Mouse (Mus musculus): ENCODE measurements around the gene Lpin1.

The Lpin1 gene

GRCm38 (mm10) chr12:16610936-16611335, at the start of gene Lpin1:
Gene Lpin1 (minus strand): TSS chr12:16610966.
- DNase-seq (ENCODE audit: low spot score in 2 of 2): no peak

- peak; percentile 26 to 29 for DNase-seq (ENCODE audit: low spot score in 2 of 2)
Observed at GRCm38 (mm10) chr12:16656906-16657875, 46.4 kb upstream of the Lpin1 start.

- no peak for DNase-seq (ENCODE audit: low spot score in 2 of 2)
Observed at GRCm38 (mm10) chr12:16655604-16656003, 44.8 kb upstream of the Lpin1 start.

- peak; percentile 62 to 78 for DNase-seq (ENCODE audit: low spot score in 2 of 2)
Observed at GRCm38 (mm10) chr12:16653332-16654093, 42.7 kb upstream of the Lpin1 start, which contains the start of gene Ntsr2. Gene Ntsr2 (plus strand): TSS chr12:16653382.

- no peak for DNase-seq (ENCODE audit: low spot score in 2 of 2)
Observed at GRCm38 (mm10) chr12:16649819-16650218, 39.1 kb upstream of the Lpin1 start.

GRCm38 (mm10) chr12:16648273-16648672, 37.5 kb upstream of the Lpin1 start:
- no peak for DNase-seq (ENCODE audit: low spot score in 2 of 2)

- no peak for DNase-seq (ENCODE audit: low spot score in 2 of 2)
Observed at GRCm38 (mm10) chr12:16646780-16647409, 36.1 kb upstream of the Lpin1 start.

- no peak for DNase-seq (ENCODE audit: low spot score in 2 of 2)
Observed at GRCm38 (mm10) chr12:16644698-16645097, 33.9 kb upstream of the Lpin1 start.

GRCm38 (mm10) chr12:16643508-16644345, 33.0 kb upstream of the Lpin1 start:
- peak; percentile 26 to 41 for DNase-seq (ENCODE audit: low spot score in 2 of 2)

- DNase-seq (ENCODE audit: low spot score in 2 of 2): no peak
Observed at GRCm38 (mm10) chr12:16642000-16642399, 31.2 kb upstream of the Lpin1 start.

- DNase-seq (ENCODE audit: low spot score in 2 of 2): no peak
Observed at GRCm38 (mm10) chr12:16640075-16640474, 29.3 kb upstream of the Lpin1 start.

GRCm38 (mm10) chr12:16639078-16639771, 28.5 kb upstream of the Lpin1 start:
- no peak for DNase-seq (ENCODE audit: low spot score in 2 of 2)

- DNase-seq (ENCODE audit: low spot score in 2 of 2): no peak
Observed at GRCm38 (mm10) chr12:16635816-16636215, 25.1 kb upstream of the Lpin1 start.

GRCm38 (mm10) chr12:16634075-16634813, 23.5 kb upstream of the Lpin1 start:
- peak; percentile 57 to 58 for DNase-seq (ENCODE audit: low spot score in 2 of 2)

GRCm38 (mm10) chr12:16633235-16633634, 22.5 kb upstream of the Lpin1 start:
- DNase-seq (ENCODE audit: low spot score in 2 of 2): no peak

- DNase-seq (ENCODE audit: low spot score in 2 of 2): no peak
Observed at GRCm38 (mm10) chr12:16631423-16631822, 20.7 kb upstream of the Lpin1 start.

- DNase-seq (ENCODE audit: low spot score in 2 of 2): no peak
Observed at GRCm38 (mm10) chr12:16630866-16631185, 20.1 kb upstream of the Lpin1 start.

GRCm38 (mm10) chr12:16630152-16630865, 19.5 kb upstream of the Lpin1 start:
- no peak for DNase-seq (ENCODE audit: low spot score in 2 of 2)

GRCm38 (mm10) chr12:16620230-16620629, 9.5 kb upstream of the Lpin1 start:
- no peak for DNase-seq (ENCODE audit: low spot score in 2 of 2)

Measured in right cerebral cortex, adult 2 months (tissue).